Mouse (Mus musculus): ENCODE measurements around the gene Atad2b.
A peak's percentile ranks its signal among the peaks of the same experiment; 100 is the strongest.
"Not testable (repeated sequence)": the region's sequence is repeated elsewhere in the genome, so short reads cannot be mapped to it uniquely, and the experiment has no call there.

Gene Atad2b

GRCm38 (mm10) chr12:4916994-4917804 lies at the start of gene Atad2b:
Atad2b (plus strand) TSS chr12:4917353.
- DNase-seq (ENCODE audit: low spot score): peak; percentile 97

GRCm38 (mm10) chr12:4868924-4869323 lies 48.2 kb upstream of the Atad2b start:
- DNase-seq (ENCODE audit: low spot score): no peak

GRCm38 (mm10) chr12:4871260-4871659 lies 45.9 kb upstream of the Atad2b start:
- DNase-seq (ENCODE audit: low spot score): no peak

- no peak for DNase-seq (ENCODE audit: low spot score)
Measured at GRCm38 (mm10) chr12:4872273-4872672, 44.9 kb upstream of the Atad2b start.

GRCm38 (mm10) chr12:4872983-4873477 lies 44.1 kb upstream of the Atad2b start:
- DNase-seq (ENCODE audit: low spot score): no peak

- no peak for DNase-seq (ENCODE audit: low spot score)
Measured at GRCm38 (mm10) chr12:4873531-4873930, 43.6 kb upstream of the Atad2b start.

- peak; percentile 71 for DNase-seq (ENCODE audit: low spot score)
Measured at GRCm38 (mm10) chr12:4874161-4874927, 42.8 kb upstream of the Atad2b start, which contains the start of gene Mfsd2b. Mfsd2b (minus strand) TSS chr12:4874359.

- no peak for DNase-seq (ENCODE audit: low spot score)
Measured at GRCm38 (mm10) chr12:4875623-4876022, 41.5 kb upstream of the Atad2b start.

GRCm38 (mm10) chr12:4878296-4878783 lies 38.8 kb upstream of the Atad2b start:
- DNase-seq (ENCODE audit: low spot score): no peak

- DNase-seq (ENCODE audit: low spot score): no peak
Measured at GRCm38 (mm10) chr12:4879048-4879447, 38.1 kb upstream of the Atad2b start.

GRCm38 (mm10) chr12:4882086-4882485 lies 35.1 kb upstream of the Atad2b start:
- no peak for DNase-seq (ENCODE audit: low spot score)

- no peak for DNase-seq (ENCODE audit: low spot score)
Measured at GRCm38 (mm10) chr12:4885062-4885461, 32.1 kb upstream of the Atad2b start.

GRCm38 (mm10) chr12:4886581-4886980 lies 30.6 kb upstream of the Atad2b start:
- DNase-seq (ENCODE audit: low spot score): not testable (repeated sequence)

GRCm38 (mm10) chr12:4888739-4889138 lies 28.4 kb upstream of the Atad2b start:
- DNase-seq (ENCODE audit: low spot score): no peak

GRCm38 (mm10) chr12:4889251-4889650 lies 27.9 kb upstream of the Atad2b start:
- DNase-seq (ENCODE audit: low spot score): no peak

- no peak for DNase-seq (ENCODE audit: low spot score)
Measured at GRCm38 (mm10) chr12:4889891-4890290, 27.3 kb upstream of the Atad2b start.

GRCm38 (mm10) chr12:4898024-4898423 lies 19.1 kb upstream of the Atad2b start:
- DNase-seq (ENCODE audit: low spot score): no peak

GRCm38 (mm10) chr12:4905946-4906345 lies 11.2 kb upstream of the Atad2b start:
- DNase-seq (ENCODE audit: low spot score): peak; percentile 31

- no peak for DNase-seq (ENCODE audit: low spot score)
Measured at GRCm38 (mm10) chr12:4906476-4906875, 10.7 kb upstream of the Atad2b start.

- peak; percentile 96 for DNase-seq (ENCODE audit: low spot score)
Measured at GRCm38 (mm10) chr12:4906951-4907906, 9.9 kb upstream of the Atad2b start, which contains the start of gene Ubxn2a. Ubxn2a (minus strand) TSS chr12:4907705.

- DNase-seq (ENCODE audit: low spot score): no peak
Measured at GRCm38 (mm10) chr12:4908391-4908790, 8.8 kb upstream of the Atad2b start.
